Mouse (Mus musculus) gastrocnemius, postnatal 36 days (tissue): ENCODE results near the gene Pla2r1. TPM values are rescaled to one million over a fixed set of nuclear protein-coding genes. Genes with fewer than 3 reads are reported as not detected.
A peak's percentile ranks its signal among the peaks of the same experiment; 100 is the strongest.

Experiments used
- DNase-seq, 2 experiments: peaks; one replicate each; pipeline ENCODE4 v3.0.0; 2022
- intact Hi-C: fragments of 180-260 bp; cut with DNase I; formaldehyde crosslinking; loops from one replicate; pipeline ENCODE4 v1.15.1; 2025
- long read RNA-seq, 2 experiments: library from polyadenylated mRNA; stranded (forward); transcript quantifications; one replicate each; pipeline ENCODE4 v2.0.0; 2021
- total RNA-seq, 2 experiments: library from RNA; stranded (reverse); gene quantifications; 2 replicates each; pipeline ENCODE4 v1.2.3; 2021

Gene Pla2r1
- total RNA-seq = 1 to 10 TPM; 1.1 to 1.4 TPM
- long read RNA-seq, experiment 1 = 0 reads
- long read RNA-seq, experiment 2, partial matches to known transcripts = 0 of 1 reads
- long read RNA-seq, experiment 2, other reads (novel, unspliced or antisense) = 1 of 1 reads

GRCm38 (mm10) chr2:60552902-60553682 is at the start of gene Pla2r1:
TSS of gene Pla2r1 (minus strand) at chr2:60553308.
- intact Hi-C loops = no loop called here
- DNase-seq = peak; percentile 42 to 57

DNA sequence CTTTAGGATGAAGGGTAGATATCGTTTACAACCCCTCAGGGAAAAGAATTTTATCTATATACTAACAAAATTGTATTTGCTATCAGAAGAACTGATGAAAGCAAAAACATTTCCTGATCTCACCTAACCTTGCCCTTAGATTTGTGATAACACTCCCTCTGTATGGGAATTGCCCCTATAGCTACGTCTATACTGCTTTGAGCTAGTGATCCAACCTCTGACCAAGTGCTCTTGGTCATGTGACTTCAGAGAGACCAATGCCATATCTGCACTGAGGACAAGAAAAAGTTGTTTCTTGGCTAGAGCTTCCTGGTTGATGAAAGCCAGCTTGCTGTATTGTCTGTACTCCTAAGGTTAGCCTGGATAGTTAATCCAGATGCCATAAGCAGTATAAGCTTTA is 48.2 kb upstream of the Pla2r1 start:
- intact Hi-C loops = no loop called here
- no peak for DNase-seq

- intact Hi-C loops = no loop called here
Observed at GRCm38 (mm10) chr2:60600863-60601262, 47.8 kb upstream of the Pla2r1 start.

DNA sequence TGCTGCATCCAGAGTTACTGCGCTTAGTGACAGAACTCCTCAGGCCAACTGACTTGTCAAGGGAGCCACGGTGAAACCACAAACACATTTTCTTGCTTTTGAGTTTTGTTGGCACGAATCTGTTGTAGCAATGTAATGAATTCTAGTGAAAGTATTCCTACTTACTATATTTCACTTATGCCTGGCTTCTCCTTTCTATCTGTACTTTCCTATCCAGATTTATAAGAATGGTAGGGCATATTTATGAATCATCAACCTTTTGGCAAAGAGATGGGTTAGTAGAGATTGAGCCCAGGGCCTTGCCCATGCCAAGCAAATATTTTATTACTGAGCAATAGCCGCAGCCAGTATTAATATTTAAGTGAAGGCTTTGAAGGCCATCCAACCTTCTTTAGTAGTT is 30.3 kb upstream of the Pla2r1 start:
- intact Hi-C loops = no loop called here
- DNase-seq = no peak

More at GRCm38 (mm10) chr2:60600863-60601262, 47.8 kb upstream of the Pla2r1 start:
- DNase-seq = no peak

DNA sequence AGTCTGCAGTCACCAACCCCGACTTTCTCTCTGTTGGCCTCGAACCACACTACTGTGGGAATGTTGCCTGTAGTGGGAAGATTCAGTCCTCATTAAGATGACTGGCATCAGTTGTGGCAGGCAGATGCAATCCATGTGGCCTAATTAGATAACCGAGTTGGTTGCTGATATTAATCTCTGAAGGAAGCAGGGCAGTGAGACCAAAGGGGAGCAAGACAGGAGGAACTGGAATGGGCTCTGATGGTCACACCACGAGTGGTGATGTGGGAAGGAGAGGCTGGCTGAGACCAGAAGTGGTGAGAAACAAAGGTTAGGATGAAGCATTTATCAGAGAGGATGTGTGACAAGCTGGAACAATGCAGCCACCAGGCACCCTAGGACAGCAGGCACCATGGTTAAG is 1.5 kb upstream of the Pla2r1 start:
- no peak for DNase-seq
- intact Hi-C loops = no loop called here

DNA sequence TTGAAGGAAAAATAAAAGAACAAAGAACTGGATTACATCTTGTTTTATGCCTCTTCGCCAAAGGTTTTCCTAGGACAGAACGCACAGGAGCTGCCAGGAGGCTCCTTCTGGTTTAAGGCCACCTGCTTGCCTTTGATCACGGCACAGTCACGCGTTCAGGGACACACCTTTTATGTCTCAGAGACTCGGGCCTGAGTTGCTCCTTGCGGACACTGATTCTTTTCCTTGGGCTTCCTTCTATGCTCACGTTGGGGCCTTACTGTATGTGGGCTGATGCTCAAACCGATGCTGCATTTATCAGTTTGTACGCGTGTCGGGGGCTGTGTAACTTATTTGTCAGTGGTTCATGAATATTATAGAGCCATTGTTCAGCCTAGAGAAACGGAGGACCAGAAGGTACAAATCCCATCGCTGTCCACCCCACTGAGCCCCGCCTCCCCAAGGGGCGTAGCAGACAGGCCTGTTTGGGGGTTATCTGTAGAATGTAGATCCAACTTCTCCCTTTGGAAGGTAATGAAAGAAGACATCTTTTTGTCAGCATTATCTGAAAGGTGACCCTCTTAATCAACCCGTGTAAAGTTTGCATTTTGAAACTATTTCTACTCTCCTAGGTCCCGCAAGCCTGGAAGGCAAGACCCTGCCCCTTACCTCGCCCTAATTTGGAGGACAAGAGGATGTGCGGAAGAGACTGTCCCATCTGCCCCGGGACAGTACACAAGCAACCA is 769 bp downstream of the Pla2r1 start:
- DNase-seq = no peak
- intact Hi-C loops = no loop called here

GRCm38 (mm10) chr2:60551673-60552072 is 1.4 kb downstream of the Pla2r1 start:
- intact Hi-C loops = no loop called here
- no peak for DNase-seq

- intact Hi-C loops = no loop called here
- no peak for DNase-seq
Observed at GRCm38 (mm10) chr2:60550521-60550920, 2.6 kb downstream of the Pla2r1 start.

DNA sequence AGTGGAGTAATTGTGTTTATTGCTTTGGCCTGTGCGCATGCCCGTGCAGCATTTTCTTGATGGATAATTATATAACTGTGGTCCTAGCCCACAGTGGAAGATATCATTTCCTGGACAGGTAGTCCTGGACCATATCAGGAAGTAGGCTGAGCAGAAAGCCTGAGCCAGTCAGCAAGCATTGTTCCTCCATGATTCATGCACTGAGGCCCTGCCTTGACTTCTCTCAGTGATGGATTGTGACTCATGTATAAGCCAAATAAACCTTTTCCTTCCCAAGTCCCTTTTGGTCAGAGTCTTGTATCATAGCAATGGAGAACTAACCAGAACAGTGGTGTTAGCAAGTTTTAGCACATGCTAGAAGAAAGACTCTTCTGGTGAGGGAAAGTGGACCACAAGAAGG is 3.3 kb downstream of the Pla2r1 start:
- DNase-seq = no peak
- intact Hi-C loops = no loop called here

GRCm38 (mm10) chr2:60546082-60546481 is 7.0 kb downstream of the Pla2r1 start:
- intact Hi-C loops = no loop called here
- DNase-seq = no peak

DNA sequence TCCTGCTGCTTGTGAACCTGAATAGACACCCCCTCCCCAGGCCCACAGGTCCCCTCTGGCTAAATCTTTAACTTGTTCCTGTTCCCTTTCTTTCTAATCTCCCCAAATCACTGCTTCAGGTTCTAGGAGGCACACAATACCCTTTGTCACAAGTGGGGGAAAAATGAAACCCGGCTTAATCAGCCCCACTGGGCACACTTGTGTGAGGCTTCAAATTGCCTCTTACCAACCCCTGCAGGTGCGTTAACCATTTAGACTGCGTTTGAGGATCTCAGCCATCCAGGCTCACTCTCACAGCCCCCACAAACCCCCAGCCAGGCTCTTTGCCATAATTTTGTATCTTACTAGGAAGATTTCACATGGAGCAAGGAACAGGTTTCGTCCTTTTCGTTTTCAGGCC is 9.1 kb downstream of the Pla2r1 start:
- intact Hi-C loops = no loop called here
- no peak for DNase-seq

DNA sequence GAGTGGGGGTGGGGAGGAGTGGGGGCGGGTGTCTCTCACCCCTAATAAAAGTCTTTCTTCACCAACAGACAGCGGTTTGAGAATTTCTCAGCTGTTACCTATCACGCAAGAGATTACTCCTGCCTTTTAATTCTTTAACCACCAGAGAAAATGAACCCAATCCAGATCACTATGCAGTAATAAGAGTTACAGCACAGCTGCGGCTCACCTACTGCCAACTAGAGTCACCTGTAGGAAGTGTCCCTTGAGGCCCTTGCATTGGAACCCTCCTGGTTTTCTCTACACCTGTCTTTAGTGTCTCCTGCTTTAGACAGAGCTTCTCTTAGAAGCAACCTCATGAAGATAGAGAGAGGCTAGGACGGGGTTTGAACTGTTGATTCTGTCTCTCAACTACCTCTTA is 11.4 kb downstream of the Pla2r1 start:
- intact Hi-C loops = no loop called here

DNA sequence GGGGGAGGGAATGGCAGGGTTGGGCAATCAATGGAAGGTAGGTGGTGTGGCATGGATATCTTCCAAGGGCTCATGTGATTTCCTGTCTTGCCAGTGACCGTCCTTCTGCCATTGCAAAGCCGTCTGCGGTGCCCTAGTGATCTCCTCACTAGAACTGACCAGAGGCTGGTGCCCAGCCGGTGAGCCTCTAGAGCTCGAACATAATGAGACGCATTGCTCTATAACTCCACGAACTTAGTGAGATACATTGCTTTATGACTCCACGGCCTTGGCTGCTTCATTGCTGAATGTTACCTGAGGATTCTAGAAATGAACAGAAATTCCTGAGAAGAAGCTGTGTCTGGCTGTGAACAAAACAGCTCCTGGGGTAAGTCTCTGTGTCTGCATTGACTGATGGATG is 12.8 kb downstream of the Pla2r1 start:
- intact Hi-C loops = no loop called here

More for the DNA sequence above, 11.4 kb downstream of the Pla2r1 start:
- no peak for DNase-seq

GRCm38 (mm10) chr2:60538710-60539109 is 14.4 kb downstream of the Pla2r1 start:
- intact Hi-C loops = no loop called here
- no peak for DNase-seq

More for the DNA sequence above, 12.8 kb downstream of the Pla2r1 start:
- no peak for DNase-seq

DNA sequence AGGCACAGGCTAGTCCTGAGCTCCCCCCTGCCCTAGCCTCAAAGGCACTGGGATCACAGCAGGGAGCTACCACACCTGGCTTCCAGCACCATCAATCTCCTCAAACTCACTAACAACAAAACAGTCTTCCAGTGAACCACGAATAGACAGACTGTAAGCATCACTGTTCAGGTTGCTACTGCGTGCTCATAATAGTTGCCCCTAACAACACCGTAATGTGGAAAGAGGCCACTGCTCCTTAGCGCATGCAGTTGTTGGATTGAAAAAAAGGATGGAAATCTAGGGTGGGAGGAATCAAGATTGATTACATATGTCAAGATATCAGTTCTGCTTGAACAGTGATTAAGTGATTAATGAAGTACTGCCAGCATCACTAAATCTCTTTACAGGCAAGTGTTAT is 14.8 kb downstream of the Pla2r1 start:
- DNase-seq = no peak
- intact Hi-C loops = no loop called here

GRCm38 (mm10) chr2:60534755-60535154 is 18.4 kb downstream of the Pla2r1 start:
- no peak for DNase-seq
- intact Hi-C loops = no loop called here

DNA sequence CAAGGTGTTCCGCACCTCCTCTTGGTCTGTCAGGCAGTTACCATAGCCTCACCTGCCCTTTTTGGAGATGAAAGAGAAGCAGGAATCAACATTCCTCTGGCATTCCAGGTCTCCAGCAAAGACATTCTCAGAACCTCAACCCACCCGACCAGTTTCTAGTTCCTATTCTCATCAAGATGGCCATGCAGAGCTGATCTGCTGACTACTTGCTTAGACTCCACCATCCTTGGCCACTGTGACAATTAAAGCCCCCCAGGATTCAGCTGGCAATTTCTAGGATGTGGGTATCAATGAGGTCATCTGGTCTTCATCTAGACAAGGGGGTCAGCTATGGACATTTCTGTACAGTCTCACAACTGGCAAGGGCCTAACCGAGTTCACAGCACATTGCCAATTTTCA is 20.1 kb downstream of the Pla2r1 start:
- intact Hi-C loops = no loop called here
- DNase-seq = no peak

- intact Hi-C loops = no loop called here
- DNase-seq = no peak
Observed at GRCm38 (mm10) chr2:60532495-60532894, 20.6 kb downstream of the Pla2r1 start.

GRCm38 (mm10) chr2:60515817-60516216 is 37.3 kb downstream of the Pla2r1 start:
- DNase-seq = no peak
- intact Hi-C loops = no loop called here

DNA sequence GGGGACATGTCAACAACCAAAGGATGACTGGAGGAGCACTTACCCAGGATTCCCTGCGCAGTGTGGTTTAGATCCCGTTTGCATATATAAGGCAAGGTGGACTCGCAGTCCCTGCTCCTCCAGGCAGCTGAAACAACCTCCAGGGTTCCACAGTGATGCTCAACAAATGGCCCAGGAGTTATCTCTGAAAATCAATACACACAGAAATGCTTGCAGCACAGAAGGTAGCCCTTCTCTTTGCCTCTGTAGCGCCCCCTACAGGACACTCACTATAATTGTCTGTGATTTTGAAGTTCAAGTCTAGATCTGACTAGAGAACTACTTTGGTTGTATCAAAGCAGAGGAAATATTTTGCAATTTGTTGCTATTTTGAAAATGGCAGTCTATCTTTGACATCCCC is 38.2 kb downstream of the Pla2r1 start:
- intact Hi-C loops = no loop called here
- no peak for DNase-seq

DNA sequence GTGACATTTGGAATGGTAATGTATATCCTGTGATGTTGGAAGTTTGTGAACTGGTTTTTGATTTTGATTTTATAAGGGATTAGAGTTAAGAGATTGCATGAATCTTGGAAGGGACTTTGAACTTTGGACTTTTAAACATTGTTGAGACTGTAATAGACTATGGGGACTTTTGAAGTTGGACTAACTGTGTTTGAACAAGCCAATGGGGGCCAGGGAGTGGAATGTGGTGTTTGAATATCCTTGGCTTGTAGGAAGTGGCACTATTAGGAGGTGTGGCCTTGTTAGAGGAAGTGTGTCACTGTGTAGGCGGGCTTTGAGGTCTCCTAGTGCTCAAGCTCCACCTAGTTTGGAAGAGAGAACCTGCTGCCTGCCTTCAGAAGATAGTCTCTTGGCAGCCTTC is 42.4 kb downstream of the Pla2r1 start:
- intact Hi-C loops = no loop called here
- DNase-seq = no peak

DNA sequence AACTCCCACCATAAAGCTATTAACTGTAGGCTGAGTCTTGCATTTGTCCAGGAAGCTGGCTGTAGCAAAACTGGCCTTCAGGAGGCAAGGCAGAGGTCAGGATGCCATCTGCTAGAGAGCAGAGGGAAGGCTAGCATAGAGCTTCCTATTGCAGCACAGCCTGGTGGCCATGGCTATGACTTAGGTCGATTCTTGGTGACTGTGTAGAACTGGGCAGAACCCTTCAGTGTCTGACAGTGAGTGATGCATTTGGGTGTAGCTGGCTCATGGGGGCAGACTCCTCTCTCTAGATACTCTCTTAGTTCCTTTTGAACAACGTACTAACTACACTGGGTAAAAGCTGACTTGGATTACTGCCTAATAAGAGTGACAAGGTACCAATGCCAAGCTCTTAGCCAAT is 48.0 kb downstream of the Pla2r1 start:
- intact Hi-C loops = no loop called here
- no peak for DNase-seq
